Mouse (Mus musculus) intestine, embryonic 15.5 days (tissue): ENCODE measurements at regions not wholly inside any gene's neighbourhood (a gene's known extent, or its start where the extent isn't known, plus 50 kb on each side); places are given as distances from the start of the nearest gene placed in this dataset.

Experiments
- ATAC-seq: fragments of 200-750 bp; cut with Nextera tagmentation; 2 replicates; pipeline ENCODE4 v1.8.0; 2017; ENCODE audit warnings: moderate TSS enrichment, moderate library complexity
- H3K27ac ChIP-seq: fragments of 300-500 bp; sonication (generic); 2 replicates; pipeline ENCODE4 v1.5.1; 2015; ENCODE audit warnings: mild to moderate bottlenecking, inconsistent platforms
- H3K27me3 ChIP-seq: fragments of 300-500 bp; sonication (generic); replicated peaks from 2 replicates; pipeline ENCODE4 v1.6.1; 2015; ENCODE audit warnings: inconsistent platforms
- H3K36me3 ChIP-seq: fragments of 300-500 bp; sonication (generic); 2 replicates; pipeline ENCODE4 v1.6.1; 2015; ENCODE audit warnings: inconsistent platforms
- H3K4me1 ChIP-seq: fragments of 300-500 bp; sonication (generic); replicated peaks from 2 replicates; pipeline ENCODE4 v1.6.1; 2015; ENCODE audit warnings: inconsistent platforms
- H3K4me2 ChIP-seq: fragments of 300-500 bp; sonication (generic); replicated peaks from 2 replicates; pipeline ENCODE4 v1.6.1; 2015; ENCODE audit warnings: mild to moderate bottlenecking, inconsistent platforms
- H3K4me3 ChIP-seq: fragments of 300-500 bp; sonication (generic); replicated peaks from 2 replicates; pipeline ENCODE4 v1.5.1; 2015; ENCODE audit warnings: inconsistent platforms
- H3K9ac ChIP-seq: fragments of 300-500 bp; sonication (generic); 2 replicates; pipeline ENCODE4 v1.6.1; 2015; ENCODE audit warnings: inconsistent platforms
- H3K9me3 ChIP-seq: fragments of 300-500 bp; sonication (generic); 2 replicates; pipeline ENCODE4 v1.6.1; 2016; ENCODE audit warnings: inconsistent platforms
- WGBS: fragments of 180-500 bp; shearing (Covaris S2); methylation state at CpG from one replicate; pipeline ENCODE4 v1.1.7; 2015; 5-methylcytosine and 5-hydroxymethylcytosine counted together

GRCm38 (mm10) chr9:50135939-50136635, 208.7 kb downstream of the Rpl10-ps3 start:
- H3K9me3 ChIP-seq: no peaks in the 10 kb centered on the region
- no peaks in the 10 kb centered on the region for H3K36me3 ChIP-seq
- H3K9ac ChIP-seq: no peak overlapping the region
- no peaks in the 10 kb centered on the region for H3K27me3 ChIP-seq
- ATAC-seq: no peak
- H3K4me3 ChIP-seq: no peak overlapping the region
- H3K4me2 ChIP-seq: no peak overlapping the region
- no peak overlapping the region for H3K27ac ChIP-seq
- WGBS: 81% methylated on average over 10 of the region's 10 CpGs
- no peaks in the 10 kb centered on the region for H3K4me1 ChIP-seq

- H3K4me1 ChIP-seq: no peaks in the 10 kb centered on the region
- ATAC-seq: no peak
- H3K9me3 ChIP-seq: no peaks in the 10 kb centered on the region
- no peak overlapping the region for H3K9ac ChIP-seq
- no peak overlapping the region for H3K4me3 ChIP-seq
- no peaks in the 10 kb centered on the region for H3K27me3 ChIP-seq
- no peaks in the 10 kb centered on the region for H3K36me3 ChIP-seq
- no peak overlapping the region for H3K27ac ChIP-seq
- H3K4me2 ChIP-seq: no peak overlapping the region
- WGBS: 43% methylated on average over 4 of the region's 4 CpGs
Observed at GRCm38 (mm10) chr9:50124241-50124640, 220.5 kb downstream of the Rpl10-ps3 start.

- ATAC-seq: no peak
- H3K27ac ChIP-seq: no peak overlapping the region
- no peaks in the 10 kb centered on the region for H3K27me3 ChIP-seq
- H3K4me2 ChIP-seq: no peak overlapping the region
- no peaks in the 10 kb centered on the region for H3K9me3 ChIP-seq
- no peak overlapping the region for H3K4me3 ChIP-seq
- 81% methylated on average over 9 of the region's 9 CpGs for WGBS
- H3K4me1 ChIP-seq: no peaks in the 10 kb centered on the region
- no peaks in the 10 kb centered on the region for H3K36me3 ChIP-seq
- H3K9ac ChIP-seq: no peak overlapping the region
Observed at GRCm38 (mm10) chr9:50120820-50121599, 223.8 kb downstream of the Rpl10-ps3 start.

- no peak for ATAC-seq
Observed at GRCm38 (mm10) chr9:50119412-50119811, 225.4 kb downstream of the Rpl10-ps3 start.

GRCm38 (mm10) chr9:50118578-50118977, 226.2 kb downstream of the Rpl10-ps3 start:
- WGBS: 74% methylated on average over 6 of the region's 6 CpGs
- Histone ChIP-seq H3K36me3 (no peaks in the 10 kb centered on the region), H3K27ac (no peak overlapping the region), H3K4me2 (no peak overlapping the region), H3K4me1 (no peaks in the 10 kb centered on the region), H3K4me3 (no peak overlapping the region), H3K9me3 (no peaks in the 10 kb centered on the region), H3K9ac (no peak overlapping the region), H3K27me3 (no peaks in the 10 kb centered on the region)
- no peak for ATAC-seq

More at GRCm38 (mm10) chr9:50119412-50119811, 225.4 kb downstream of the Rpl10-ps3 start:
- no peak overlapping the region for H3K4me3 ChIP-seq
- H3K36me3 ChIP-seq: no peaks in the 10 kb centered on the region
- no peaks in the 10 kb centered on the region for H3K9me3 ChIP-seq
- H3K27ac ChIP-seq: no peak overlapping the region
- no peak overlapping the region for H3K9ac ChIP-seq
- WGBS: 90% methylated on average over 5 of the region's 5 CpGs
- H3K4me1 ChIP-seq: no peaks in the 10 kb centered on the region
- no peak overlapping the region for H3K4me2 ChIP-seq
- no peaks in the 10 kb centered on the region for H3K27me3 ChIP-seq

- Histone ChIP-seq H3K4me2 (no peak overlapping the region), H3K9ac (no peak overlapping the region), H3K36me3 (no peaks in the 10 kb centered on the region), H3K27me3 (no peaks in the 10 kb centered on the region), H3K4me3 (no peak overlapping the region), H3K4me1 (no peaks in the 10 kb centered on the region), H3K27ac (no peak overlapping the region), H3K9me3 (no peaks in the 10 kb centered on the region)
- ATAC-seq: no peak
- WGBS: 79% methylated on average over 4 of the region's 4 CpGs
Observed at GRCm38 (mm10) chr9:50106551-50106950, 238.2 kb downstream of the Rpl10-ps3 start.

- Histone ChIP-seq H3K4me1 (no peaks in the 10 kb centered on the region), H3K9ac (no peak overlapping the region), H3K27me3 (no peaks in the 10 kb centered on the region), H3K27ac (no peak overlapping the region), H3K36me3 (no peaks in the 10 kb centered on the region), H3K4me2 (no peak overlapping the region), H3K9me3 (no peaks in the 10 kb centered on the region), H3K4me3 (no peak overlapping the region)
- 59% methylated on average over 1 of the region's 1 CpGs for WGBS
- ATAC-seq: no peak
Observed at GRCm38 (mm10) chr9:50102766-50103165, 242.0 kb downstream of the Rpl10-ps3 start.

- no peaks in the 10 kb centered on the region for H3K36me3 ChIP-seq
- no peaks in the 10 kb centered on the region for H3K4me1 ChIP-seq
- H3K9me3 ChIP-seq: no peaks in the 10 kb centered on the region
- no peak overlapping the region for H3K27ac ChIP-seq
- WGBS: 50% methylated on average over 1 of the region's 1 CpGs
- ATAC-seq: no peak
- no peaks in the 10 kb centered on the region for H3K27me3 ChIP-seq
- no peak overlapping the region for H3K4me2 ChIP-seq
- H3K4me3 ChIP-seq: no peak overlapping the region
- no peak overlapping the region for H3K9ac ChIP-seq
Observed at GRCm38 (mm10) chr9:50101061-50101460, 243.7 kb downstream of the Rpl10-ps3 start.

GRCm38 (mm10) chr9:50090968-50091367, 253.8 kb downstream of the Rpl10-ps3 start:
- Histone ChIP-seq H3K9me3 (no peaks in the 10 kb centered on the region), H3K4me3 (no peak overlapping the region), H3K4me1 (no peaks in the 10 kb centered on the region), H3K4me2 (no peak overlapping the region), H3K27me3 (no peaks in the 10 kb centered on the region), H3K9ac (no peak overlapping the region), H3K36me3 (no peaks in the 10 kb centered on the region), H3K27ac (no peak overlapping the region)
- ATAC-seq: no peak
- WGBS: 79% methylated on average over 8 of the region's 8 CpGs

GRCm38 (mm10) chr9:50089916-50090315, 254.9 kb downstream of the Rpl10-ps3 start:
- Histone ChIP-seq H3K27me3 (no peaks in the 10 kb centered on the region), H3K9me3 (no peaks in the 10 kb centered on the region), H3K4me1 (no peaks in the 10 kb centered on the region), H3K36me3 (no peaks in the 10 kb centered on the region), H3K9ac (no peak overlapping the region), H3K4me2 (no peak overlapping the region), H3K4me3 (no peak overlapping the region), H3K27ac (no peak overlapping the region)
- 59% methylated on average over 3 of the region's 3 CpGs for WGBS
- ATAC-seq: no peak

- no peaks in the 10 kb centered on the region for H3K27me3 ChIP-seq
- 68% methylated on average over 3 of the region's 3 CpGs for WGBS
- H3K4me1 ChIP-seq: no peaks in the 10 kb centered on the region
- H3K27ac ChIP-seq: no peak overlapping the region
- H3K4me3 ChIP-seq: no peak overlapping the region
- H3K4me2 ChIP-seq: no peak overlapping the region
- no peaks in the 10 kb centered on the region for H3K36me3 ChIP-seq
- H3K9ac ChIP-seq: no peak overlapping the region
- no peak for ATAC-seq
- H3K9me3 ChIP-seq: no peaks in the 10 kb centered on the region
Observed at GRCm38 (mm10) chr9:50080205-50080604, 264.6 kb downstream of the Rpl10-ps3 start.

GRCm38 (mm10) chr9:50068576-50068975, 269.9 kb upstream of the Ncam1 start:
- Histone ChIP-seq H3K4me3 (no peak overlapping the region), H3K27me3 (no peaks in the 10 kb centered on the region), H3K9me3 (no peaks in the 10 kb centered on the region), H3K36me3 (no peaks in the 10 kb centered on the region), H3K4me2 (no peak overlapping the region), H3K4me1 (no peaks in the 10 kb centered on the region), H3K27ac (no peak overlapping the region), H3K9ac (no peak overlapping the region)
- ATAC-seq: no peak
- WGBS: 66% methylated on average over 2 of the region's 2 CpGs
